Mouse (Mus musculus): ENCODE results near the gene Mbd4.
"Not testable (repeated sequence)": the region's sequence is repeated elsewhere in the genome, so short reads cannot be mapped to it uniquely, and the experiment has no call there.

Gene Mbd4

GRCm38 (mm10) chr6:115853091-115853813 lies at the start of gene Mbd4, which contains the start of gene Ift122:
TSS of gene Mbd4 (minus strand) at chr6:115853371.
TSS of gene Ift122 (plus strand) at chr6:115853470.
- in situ Hi-C loops (cut with MboI; ENCODE audit: unreplicated experiment in 2 of 2): loop anchor here (5.0 to 10.0 kb wide), 4 partner anchors 36 to 128 kb away; no protein-coding TSS in a partner anchor

DNA sequence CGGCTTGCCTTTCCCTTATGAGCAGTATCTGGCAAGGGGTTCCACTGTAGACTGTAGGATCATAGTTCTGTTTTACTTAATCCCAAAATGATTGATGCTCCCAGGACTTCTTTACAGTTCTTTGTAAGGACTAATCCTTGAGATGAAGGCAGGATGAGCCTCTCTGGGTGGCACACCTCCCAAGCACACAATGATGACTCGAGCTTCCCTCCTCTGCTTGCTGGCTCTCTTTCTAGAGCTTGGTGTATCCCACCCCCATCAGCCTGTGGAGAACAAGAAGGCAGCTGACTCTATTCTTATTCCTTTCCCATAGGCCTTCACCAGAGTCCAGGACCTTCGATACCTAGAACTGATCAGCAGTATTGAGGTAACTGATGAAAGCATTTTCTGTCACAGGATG lies 49.4 kb upstream of the Mbd4 start:
- in situ Hi-C loops (cut with MboI; ENCODE audit: unreplicated experiment in 2 of 2): loop anchor here (5.0 kb wide), 1 partner anchor 105 kb away; no protein-coding TSS in a partner anchor

- in situ Hi-C loops (cut with MboI; ENCODE audit: unreplicated experiment in 2 of 2): loop anchor here (5.0 kb wide), 1 partner anchor 106 kb away; no protein-coding TSS in a partner anchor
Observed at GRCm38 (mm10) chr6:115901489-115901931, 48.3 kb upstream of the Mbd4 start.

DNA sequence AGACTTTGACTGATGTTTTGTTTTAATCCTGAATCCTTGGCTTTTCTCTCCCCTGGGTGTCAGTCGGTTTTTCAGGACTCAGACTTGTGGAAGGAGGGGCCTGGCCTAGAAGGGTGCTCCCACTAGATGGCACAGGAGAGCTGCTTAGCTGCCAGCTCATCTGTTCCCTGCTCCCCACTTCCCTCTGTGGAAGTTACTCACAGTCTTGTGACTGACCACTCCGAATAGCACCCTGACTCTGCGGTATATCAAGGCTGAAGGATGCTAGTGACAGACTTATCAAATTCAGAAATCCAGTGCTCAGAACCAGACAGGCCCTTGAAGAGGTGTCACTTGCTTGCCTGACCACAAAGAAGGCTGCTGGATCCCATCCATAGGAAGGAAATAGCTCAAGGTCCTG lies 47.9 kb upstream of the Mbd4 start:
- in situ Hi-C loops (cut with MboI; ENCODE audit: unreplicated experiment in 2 of 2): loop anchor here (5.0 kb wide), 1 partner anchor 106 kb away; no protein-coding TSS in a partner anchor

- in situ Hi-C loops (cut with MboI; ENCODE audit: unreplicated experiment in 2 of 2): loop anchor here (5.0 to 25.0 kb wide), 5 partner anchors 46 to 1939 kb away; partner anchors contain the start of genes Ift122 (in 1 of the 2), Mbd4 (in 1 of the 2) and Zfp637 (in 1 of the 2)
Observed at GRCm38 (mm10) chr6:115897926-115898520, 44.9 kb upstream of the Mbd4 start.

DNA sequence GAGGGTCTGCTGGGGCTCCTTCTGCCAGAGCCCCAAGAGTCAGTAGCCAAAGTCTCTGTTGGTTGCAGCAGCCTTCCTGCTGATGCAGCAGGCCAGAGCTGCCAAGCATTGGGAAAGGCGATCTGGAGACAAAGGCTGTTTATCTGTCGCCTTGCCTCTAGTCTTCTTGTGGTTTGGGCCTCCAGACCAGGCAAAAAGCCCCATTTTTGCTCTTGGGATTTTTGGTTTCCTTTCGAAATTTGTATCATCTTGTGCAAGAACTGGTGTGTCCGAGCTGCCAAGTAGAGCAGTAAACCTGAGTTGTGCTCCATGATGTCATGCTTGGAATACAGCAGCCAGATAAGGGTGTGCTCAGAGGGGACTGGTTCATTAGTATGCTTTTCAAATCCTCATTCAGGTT lies 43.9 kb upstream of the Mbd4 start:
- in situ Hi-C loops (cut with MboI; ENCODE audit: unreplicated experiment in 2 of 2): loop anchor here (5.0 to 25.0 kb wide), 5 partner anchors 45 to 1940 kb away; partner anchors contain the start of genes Ift122 (in 1 of the 2), Mbd4 (in 1 of the 2) and Zfp637 (in 1 of the 2)

GRCm38 (mm10) chr6:115896346-115896745 lies 43.2 kb upstream of the Mbd4 start:
- in situ Hi-C loops (cut with MboI; ENCODE audit: unreplicated experiment in 2 of 2): loop anchor here (5.0 to 25.0 kb wide), 5 partner anchors 44 to 1941 kb away; partner anchors contain the start of genes Ift122 (in 1 of the 2), Mbd4 (in 1 of the 2) and Zfp637 (in 1 of the 2)

DNA sequence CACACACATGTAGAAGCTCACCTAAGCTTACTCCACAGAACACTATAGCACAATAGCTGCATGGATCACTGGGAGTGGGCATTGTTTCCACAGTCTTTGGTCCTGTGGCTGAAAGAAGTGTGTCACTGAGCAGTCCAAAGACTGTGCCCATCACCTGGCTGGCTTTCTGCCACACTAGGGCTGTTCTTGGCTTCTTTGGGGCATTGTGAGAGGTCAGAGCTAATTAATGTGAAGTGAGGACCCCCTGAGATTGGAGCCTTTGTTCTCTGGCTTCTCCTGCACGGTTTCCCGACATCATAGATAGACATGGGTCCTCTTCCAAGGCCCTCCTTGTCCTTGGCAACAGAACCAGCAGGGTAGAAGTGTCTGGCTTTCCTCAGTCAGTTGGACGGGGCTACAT lies 39.2 kb upstream of the Mbd4 start:
- in situ Hi-C loops (cut with MboI; ENCODE audit: unreplicated experiment in 2 of 2): loop anchor here (5.0 to 25.0 kb wide), 4 partner anchors 40 to 1945 kb away; partner anchors contain the start of genes Ift122 (in 1 of the 2), Mbd4 (in 1 of the 2) and Zfp637 (in 1 of the 2)

GRCm38 (mm10) chr6:115891497-115892061 lies 38.4 kb upstream of the Mbd4 start:
- in situ Hi-C loops (cut with MboI; ENCODE audit: unreplicated experiment in 2 of 2): loop anchor here (5.0 to 25.0 kb wide), 4 partner anchors 39 to 1946 kb away; partner anchors contain the start of genes Ift122 (in 1 of the 2), Mbd4 (in 1 of the 2) and Zfp637 (in 1 of the 2)

GRCm38 (mm10) chr6:115891061-115891460 lies 37.9 kb upstream of the Mbd4 start:
- in situ Hi-C loops (cut with MboI; ENCODE audit: unreplicated experiment in 2 of 2): loop anchor here (5.0 to 25.0 kb wide), 4 partner anchors 39 to 1946 kb away; partner anchors contain the start of genes Ift122 (in 1 of the 2), Mbd4 (in 1 of the 2) and Zfp637 (in 1 of the 2)

GRCm38 (mm10) chr6:115890601-115891000 lies 37.4 kb upstream of the Mbd4 start:
- in situ Hi-C loops (cut with MboI; ENCODE audit: unreplicated experiment in 2 of 2): loop anchor here (5.0 to 25.0 kb wide), 4 partner anchors 38 to 1947 kb away; partner anchors contain the start of genes Ift122 (in 1 of the 2), Mbd4 (in 1 of the 2) and Zfp637 (in 1 of the 2)

GRCm38 (mm10) chr6:115888296-115888695 lies 35.1 kb upstream of the Mbd4 start:
- in situ Hi-C loops (cut with MboI; ENCODE audit: unreplicated experiment in 2 of 2): loop anchor here (25.0 kb wide), 2 partner anchors 724 to 1949 kb away; partner anchors contain the start of gene Zfp637 (in 1 of the 2)

DNA sequence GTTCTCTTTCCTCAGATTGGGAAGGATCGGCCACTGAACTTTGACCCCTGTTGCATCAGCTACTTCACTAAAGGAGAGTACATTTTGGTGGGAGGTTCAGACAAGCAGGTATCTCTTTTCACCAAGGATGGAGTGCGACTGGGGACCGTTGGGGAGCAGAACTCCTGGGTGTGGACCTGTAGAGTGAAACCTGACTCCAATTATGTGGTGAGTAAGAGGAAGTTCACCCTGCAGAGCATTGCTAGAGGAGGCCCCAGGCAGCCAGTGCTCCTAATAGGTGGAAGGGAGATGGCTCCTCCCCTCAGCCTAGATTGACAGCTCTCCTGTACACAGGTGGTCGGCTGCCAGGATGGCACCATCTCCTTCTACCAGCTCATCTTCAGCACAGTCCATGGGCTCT lies 33.7 kb upstream of the Mbd4 start:
- in situ Hi-C loops (cut with MboI; ENCODE audit: unreplicated experiment in 2 of 2): loop anchor here (25.0 kb wide), 2 partner anchors 725 to 1950 kb away; partner anchors contain the start of gene Zfp637 (in 1 of the 2)

GRCm38 (mm10) chr6:115884018-115884417 lies 30.8 kb upstream of the Mbd4 start:
- in situ Hi-C loops (cut with MboI; ENCODE audit: unreplicated experiment in 2 of 2): loop anchor here (25.0 kb wide), 2 partner anchors 728 to 1953 kb away; partner anchors contain the start of gene Zfp637 (in 1 of the 2)

- in situ Hi-C loops (cut with MboI; ENCODE audit: unreplicated experiment in 2 of 2): loop anchor here (25.0 kb wide), 2 partner anchors 732 to 1957 kb away; partner anchors contain the start of gene Zfp637 (in 1 of the 2)
Observed at GRCm38 (mm10) chr6:115880751-115881150, 27.6 kb upstream of the Mbd4 start.

GRCm38 (mm10) chr6:115879736-115880135 lies 26.6 kb upstream of the Mbd4 start:
- in situ Hi-C loops (cut with MboI; ENCODE audit: unreplicated experiment in 2 of 2): loop anchor here (25.0 kb wide), 2 partner anchors 733 to 1958 kb away; partner anchors contain the start of gene Zfp637 (in 1 of the 2)

DNA sequence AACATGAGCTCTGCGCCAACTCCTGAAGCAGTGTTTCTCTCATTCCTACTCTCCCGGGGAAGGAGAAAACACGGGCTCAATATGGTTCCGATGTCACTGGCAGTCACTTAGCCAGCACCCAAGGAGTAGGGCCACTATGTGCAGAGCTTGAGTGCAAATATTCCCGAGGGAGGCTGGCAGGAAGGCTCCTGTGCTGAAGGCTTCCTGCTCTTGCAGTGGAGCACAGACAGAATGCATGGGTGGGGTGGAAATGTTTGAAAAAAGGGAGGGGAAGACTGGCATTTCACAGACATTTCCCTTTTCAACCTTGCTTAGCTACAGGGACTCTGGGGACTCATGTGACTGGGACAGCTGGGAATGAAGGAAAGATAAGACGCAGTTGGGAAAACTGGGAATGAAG lies 25.5 kb upstream of the Mbd4 start:
- in situ Hi-C loops (cut with MboI; ENCODE audit: unreplicated experiment in 2 of 2): loop anchor here (25.0 kb wide), 2 partner anchors 734 to 1959 kb away; partner anchors contain the start of gene Zfp637 (in 1 of the 2)

DNA sequence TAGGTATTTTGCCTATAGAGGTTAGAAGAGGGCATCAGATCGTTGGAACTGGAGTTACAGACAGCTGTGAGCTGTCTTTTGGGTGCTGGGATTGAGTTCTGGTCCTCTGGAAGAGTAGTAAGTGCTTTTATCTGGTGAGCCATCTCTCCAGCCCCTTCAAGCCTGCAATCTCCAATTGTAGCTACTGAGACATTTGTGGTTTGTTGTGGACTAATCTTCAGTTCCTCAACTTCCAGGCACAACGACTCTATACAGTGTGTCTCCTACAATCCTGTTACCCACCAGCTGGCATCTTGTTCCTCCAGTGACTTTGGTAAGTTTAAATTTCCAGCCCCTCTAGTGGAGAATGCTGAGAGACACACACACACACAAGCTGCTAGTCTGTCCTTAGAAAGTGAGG lies 24.1 kb upstream of the Mbd4 start:
- in situ Hi-C loops (cut with MboI; ENCODE audit: unreplicated experiment in 2 of 2): loop anchor here (25.0 kb wide), 2 partner anchors 735 to 1960 kb away; partner anchors contain the start of gene Zfp637 (in 1 of the 2)

DNA sequence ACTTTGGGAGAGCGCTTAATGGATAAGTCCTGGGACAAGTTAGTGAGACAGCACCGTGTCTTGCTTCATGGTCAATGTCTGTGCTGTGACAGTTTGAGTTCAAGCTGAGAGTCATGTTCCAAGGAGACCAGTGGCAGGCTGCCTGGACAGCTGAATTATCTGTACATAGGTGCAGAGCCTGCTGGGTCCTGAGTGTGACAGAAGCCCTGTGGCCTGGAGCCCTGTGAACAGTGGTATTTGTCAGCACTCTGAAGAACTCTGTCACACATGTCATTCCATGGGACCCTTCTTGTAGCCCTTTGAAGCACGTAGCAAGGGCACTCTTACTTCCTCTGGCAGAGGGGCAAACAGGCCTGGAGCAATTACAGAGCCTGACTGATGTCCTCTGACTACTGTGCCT lies 18.1 kb upstream of the Mbd4 start:
- in situ Hi-C loops (cut with MboI; ENCODE audit: unreplicated experiment in 2 of 2): not testable (repeated sequence)
